Mouse (Mus musculus) lung, adult 2 months (tissue): ENCODE data around the gene Cry2.

Experiments
- CTCF ChIP-seq: fragments of 200-500 bp; IDR thresholded peaks from 2 replicates; pipeline ENCODE4 v1.5.1; 2011; ENCODE audit warnings: mild to moderate bottlenecking, low read length, control low read depth; ENCODE audit not compliant: insufficient read depth
- POLR2A ChIP-seq: fragments of 200-500 bp; IDR thresholded peaks from 2 replicates; pipeline ENCODE4 v1.6.1; 2011; ENCODE audit warnings: low read depth, mild to moderate bottlenecking, control low read depth, low read length, borderline replicate concordance; ENCODE audit errors: extremely low read depth

GRCm38 (mm10) chr2:92360186-92360823 lies 73.5 kb downstream of the Cry2 start:
- TF ChIP-seq POLR2A (no peak), CTCF (no peak)
